Mouse (Mus musculus) hindlimb bud, embryonic 11.5 days (tissue): ENCODE data around the gene Gng8.

Experiments used
- DNase-seq: peaks from one replicate; pipeline ENCODE4 v3.0.0-alpha.2; 2012; ENCODE audit warnings: low read depth, low spot score; ENCODE audit errors: extremely low spot score

The Gng8 gene

DNA sequence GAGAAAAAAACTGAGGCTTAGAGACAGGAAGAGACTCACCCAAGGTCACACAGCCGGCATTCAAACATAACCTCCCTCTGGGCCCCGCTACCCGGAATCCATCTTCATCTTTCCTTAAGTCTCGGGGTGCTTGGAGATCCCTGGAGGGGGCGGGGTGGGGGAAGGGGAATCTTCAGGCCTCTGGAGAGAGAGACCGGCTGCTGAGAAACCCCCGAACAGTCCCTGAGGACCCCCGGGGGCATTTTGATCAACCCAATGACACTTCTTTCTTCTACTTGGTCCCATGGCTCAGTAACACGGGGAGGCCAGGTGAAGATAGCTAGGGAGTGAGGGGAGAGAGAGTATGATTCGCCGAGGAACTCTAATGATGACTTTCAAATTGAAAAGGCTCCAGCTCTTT is 15.6 kb upstream of the Gng8 start:
- DNase-seq: no peak

DNA sequence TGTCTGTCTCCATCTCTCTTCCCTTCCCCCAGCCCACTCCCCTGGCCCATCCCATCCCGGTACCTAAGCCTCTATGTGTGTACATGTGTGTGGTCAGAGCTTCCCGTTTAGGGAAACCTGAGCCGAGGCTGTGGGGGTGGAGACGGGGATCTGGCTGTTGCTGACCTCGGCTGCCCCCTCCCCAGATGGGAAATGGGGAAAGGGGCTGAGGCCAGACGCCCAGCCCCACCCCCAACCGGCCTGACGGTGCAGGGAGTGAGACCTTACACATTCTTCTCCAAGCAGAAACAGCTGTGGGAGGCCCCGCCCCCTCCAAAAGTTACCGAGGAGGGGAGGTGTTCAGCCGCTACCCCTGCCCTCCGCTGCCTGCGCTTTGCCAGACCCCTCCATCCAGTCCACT is 15.0 kb upstream of the Gng8 start:
- DNase-seq: peak; percentile 87

DNA sequence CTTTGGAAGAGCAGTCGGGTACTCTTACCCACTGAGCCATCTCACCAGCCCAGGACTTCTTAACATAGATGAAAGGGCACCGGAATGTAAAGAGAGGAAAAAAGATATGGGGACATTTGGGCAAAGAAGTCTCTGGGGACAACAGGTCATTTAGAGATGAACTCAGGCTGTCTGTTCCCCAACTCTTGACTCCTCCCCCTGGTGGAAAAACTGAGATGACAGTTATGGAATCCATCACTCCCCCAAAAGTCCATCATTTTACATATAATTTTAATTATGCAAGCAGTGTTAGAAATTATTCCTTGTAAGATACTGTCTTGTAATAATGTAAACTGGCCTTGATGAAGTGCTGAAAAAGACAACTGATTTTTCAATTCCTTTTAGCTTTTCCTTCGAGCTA is 13.9 kb upstream of the Gng8 start:
- DNase-seq: no peak

DNA sequence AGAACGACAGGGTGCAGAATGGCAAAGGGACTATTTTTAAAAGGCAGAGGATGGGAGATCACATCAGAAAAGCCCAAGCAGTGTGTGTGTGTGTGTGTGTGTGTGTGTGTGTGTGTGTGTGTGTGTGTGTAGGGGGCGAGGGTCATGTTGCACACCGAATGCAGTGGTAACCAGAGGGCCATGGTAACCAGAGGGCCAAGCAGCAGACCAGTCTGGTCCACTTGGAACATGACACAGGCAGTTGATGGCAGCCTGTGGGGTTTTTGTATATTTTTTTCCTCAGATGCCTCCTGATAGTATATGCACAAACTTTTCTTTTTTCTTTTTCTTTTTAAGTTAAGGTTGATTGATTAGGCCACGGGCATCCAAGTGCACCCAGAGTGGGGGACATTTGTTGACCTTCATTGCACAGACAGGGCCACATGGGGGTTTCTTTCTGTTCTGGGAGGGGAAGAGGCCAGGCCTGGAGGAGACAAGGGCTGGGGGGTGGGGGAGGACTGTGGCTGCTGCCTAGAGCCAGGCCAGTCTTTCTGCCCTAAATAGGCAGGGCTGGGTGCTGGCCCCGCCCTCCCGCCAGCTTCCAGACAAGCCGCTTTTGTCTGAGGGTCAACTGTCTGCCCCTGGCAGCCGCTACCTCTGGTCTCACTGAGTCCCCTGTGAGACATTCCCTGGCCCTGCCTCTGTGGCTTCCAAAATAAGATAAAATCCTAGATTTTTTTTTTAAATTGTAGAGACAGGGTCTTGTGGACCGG is 11.6 kb upstream of the Gng8 start:
- no peak for DNase-seq

DNA sequence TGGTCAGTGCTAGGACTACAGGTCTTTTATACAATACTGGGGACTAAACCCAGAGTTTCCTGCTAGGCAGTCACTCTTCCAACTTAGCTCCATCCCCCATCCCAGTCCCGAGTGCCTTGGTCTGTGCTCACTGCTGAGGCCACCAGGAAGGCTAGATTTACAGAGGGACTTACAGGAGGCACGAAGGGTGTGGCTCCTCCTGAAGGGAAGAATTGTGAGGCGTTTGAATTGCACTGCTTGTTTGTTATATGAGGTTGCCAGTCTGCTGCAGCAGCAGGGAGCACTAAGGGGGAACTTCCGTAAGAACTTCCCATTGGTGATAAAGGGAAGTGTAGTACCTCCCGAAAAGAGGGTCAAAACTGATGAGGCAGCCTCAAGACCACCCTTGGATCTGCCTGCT is 11.0 kb upstream of the Gng8 start:
- no peak for DNase-seq

DNA sequence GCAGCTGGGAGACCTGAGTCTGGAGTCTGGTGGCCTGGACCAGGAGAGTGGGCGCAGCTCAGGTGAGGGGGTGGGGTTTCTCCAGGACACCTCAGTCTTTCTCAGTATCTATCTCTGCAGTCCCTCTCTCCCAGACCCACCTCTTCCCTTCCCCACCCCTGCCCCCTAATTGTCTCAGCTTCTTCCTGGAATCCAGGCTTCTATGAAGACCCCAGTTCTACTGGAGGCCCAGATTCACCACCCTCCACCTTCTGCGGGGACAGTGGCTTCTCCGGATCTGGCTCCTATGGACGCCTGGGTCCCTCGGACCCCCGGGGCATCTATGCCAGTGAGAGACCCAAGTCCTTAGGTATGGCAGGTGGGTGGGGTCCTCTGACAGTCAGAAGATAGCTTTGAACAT is 8.4 kb upstream of the Gng8 start:
- no peak for DNase-seq

DNA sequence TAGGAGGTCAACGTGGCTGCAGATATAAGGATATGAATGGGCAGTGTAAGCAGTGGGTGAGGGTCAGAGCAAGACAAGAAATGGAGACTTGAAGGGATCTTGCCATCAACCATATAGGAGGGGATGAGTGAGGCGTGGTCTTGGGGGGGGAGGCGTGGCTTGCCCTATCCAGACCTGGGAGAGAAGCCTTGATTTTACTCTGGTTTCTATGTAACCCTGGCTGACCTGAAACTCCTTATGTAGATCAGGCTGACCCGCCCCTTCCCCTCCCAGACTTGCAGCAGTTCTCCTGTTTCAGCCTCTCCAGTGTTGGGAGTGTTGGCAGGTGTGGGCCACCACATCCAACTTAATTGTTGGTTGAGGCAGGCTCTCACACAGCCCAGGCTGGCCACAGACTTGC is 7.3 kb upstream of the Gng8 start:
- no peak for DNase-seq

DNA sequence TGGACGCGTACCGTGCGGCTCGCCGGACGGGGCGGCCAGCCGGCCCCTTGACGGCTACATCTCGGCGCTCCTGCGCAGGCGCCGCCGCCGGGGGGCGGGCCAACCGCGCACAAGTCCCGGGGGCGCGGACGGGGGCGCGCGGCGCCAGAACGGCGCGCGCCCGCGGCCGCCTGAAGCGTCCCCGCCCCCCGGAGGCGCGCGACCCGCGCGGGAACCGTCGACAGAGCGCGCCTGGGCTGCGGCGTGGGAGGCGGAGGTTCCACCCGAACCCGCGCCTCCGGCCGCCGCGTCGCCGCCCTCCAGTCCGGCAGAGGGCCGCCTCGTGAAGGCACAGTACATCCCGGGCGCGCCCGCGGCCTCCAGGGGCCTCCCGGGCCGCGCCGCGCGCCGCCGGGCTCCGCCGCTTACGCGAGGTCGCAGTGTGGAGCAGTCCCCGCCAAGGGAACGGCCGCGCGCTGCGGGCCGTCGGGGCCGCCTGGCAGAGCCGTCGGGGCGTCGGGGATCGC is 6.3 kb upstream of the Gng8 start:
- no peak for DNase-seq

DNA sequence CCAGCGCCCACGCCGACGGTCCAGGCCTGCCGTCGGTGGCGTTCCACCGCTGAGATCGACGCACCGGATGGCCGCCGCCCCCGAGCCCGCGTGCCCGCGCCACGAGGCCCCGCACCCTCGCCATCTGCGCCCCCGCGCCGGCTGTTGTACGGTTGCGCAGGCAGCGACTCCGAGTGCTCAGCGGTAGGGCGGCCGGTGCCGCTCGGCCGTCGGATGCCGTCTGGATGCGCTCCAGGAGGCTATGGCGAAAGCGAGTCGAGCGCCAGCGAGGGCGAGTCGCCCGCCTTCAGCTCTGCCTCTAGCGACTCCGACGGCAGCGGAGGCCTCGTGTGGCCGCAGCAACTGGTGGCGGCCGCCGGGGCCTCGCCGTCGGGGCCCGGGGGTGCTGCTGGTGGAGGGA is 5.7 kb upstream of the Gng8 start:
- DNase-seq: no peak

DNA sequence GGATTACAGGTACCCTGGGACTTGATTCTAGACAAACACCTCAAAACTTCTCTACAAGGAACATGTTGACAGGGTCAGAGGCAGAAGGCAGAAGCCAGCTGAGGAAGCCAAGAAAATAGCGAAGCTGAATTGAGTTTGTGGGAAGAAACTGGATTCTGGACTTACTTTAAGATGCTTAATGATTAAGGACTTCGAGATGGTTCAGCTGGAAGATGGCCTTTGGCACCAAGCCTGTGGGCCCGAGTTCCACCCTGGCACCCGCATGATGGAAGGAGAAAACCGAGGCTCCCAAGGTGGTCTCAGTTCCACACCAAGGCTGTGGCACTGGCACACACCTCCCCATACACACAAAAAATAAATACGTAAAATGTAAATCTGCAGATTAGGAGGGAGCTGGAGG is 1.1 kb upstream of the Gng8 start:
- DNase-seq: no peak

DNA sequence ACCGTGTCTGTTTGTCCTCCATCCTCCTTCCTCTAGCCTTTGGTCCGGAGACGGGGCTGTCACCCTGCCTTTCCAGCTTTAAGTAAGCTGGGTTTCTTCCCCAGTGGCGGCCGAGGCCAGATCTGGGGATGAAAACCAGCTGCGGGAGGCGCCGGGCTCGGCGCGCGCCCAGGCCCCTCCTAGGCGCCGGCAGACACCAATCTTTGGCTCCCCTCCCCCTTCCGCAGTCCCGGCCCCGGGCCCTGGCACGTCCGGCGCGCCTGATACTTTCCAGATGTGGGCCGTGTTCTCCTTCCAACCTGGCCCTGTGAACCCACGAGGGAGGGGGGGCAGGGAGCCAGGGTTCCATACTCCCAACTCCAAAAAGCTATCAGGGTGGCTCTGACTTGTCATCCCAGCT is 642 bp upstream of the Gng8 start:
- peak; percentile 85 for DNase-seq

DNA sequence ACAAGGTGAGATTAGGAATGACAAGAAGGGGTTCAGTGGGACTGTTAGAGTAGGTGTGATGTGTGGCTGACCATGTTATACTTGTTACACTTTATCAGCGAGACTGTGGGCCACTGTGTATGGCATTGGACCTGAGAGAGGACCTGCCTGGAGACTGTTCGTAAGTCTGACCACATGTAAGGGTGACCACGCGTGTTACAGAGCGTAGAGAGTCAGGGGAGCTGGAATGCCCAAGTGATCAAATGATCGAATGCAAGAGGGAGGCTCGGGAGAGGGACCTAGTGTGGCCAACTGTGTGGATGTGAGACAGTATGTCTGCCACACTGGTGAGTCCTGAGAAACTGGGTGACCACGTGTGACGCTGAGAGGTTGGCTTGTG is 755 bp downstream of the Gng8 start:
- DNase-seq: no peak

DNA sequence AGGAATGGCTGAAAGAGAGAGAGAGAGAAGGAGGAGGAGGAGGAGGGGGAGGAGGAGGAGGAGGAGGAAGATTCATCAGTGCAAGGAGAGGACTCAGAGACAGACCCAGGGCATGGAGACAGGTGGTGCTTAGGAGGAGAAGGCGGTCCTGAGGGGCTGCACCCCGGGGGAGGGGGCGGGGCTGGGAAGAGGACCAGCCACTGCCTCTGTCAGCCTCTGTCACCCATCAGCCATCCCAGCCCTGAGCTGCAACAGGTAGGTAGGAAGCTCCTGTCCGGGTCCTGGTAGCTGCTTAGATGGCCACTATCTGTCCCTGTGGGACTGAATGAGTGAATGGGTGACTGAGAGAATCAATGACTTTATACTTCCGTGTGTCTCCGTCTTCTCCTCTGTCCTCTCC is 2.0 kb downstream of the Gng8 start:
- no peak for DNase-seq

DNA sequence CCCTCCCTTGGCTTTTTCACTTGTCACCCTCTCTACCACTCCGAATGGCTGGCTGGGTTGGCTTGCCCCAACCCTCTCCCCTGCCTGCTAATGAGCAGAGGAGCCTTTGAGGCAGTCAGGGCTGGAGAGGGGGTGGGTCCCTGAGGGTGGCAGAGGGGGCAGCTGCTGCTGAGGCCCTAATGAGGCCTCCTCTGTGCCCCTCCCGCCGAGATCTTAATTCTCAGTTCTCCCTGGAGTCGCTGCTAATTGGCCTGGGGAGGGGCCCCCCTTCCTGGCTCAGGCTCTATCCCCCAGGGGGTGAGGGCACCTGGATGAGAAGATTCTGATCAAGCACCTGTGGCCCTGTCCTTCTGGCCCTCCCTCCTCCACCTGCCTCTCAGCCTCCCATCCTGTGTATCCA is 2.7 kb downstream of the Gng8 start:
- no peak for DNase-seq

DNA sequence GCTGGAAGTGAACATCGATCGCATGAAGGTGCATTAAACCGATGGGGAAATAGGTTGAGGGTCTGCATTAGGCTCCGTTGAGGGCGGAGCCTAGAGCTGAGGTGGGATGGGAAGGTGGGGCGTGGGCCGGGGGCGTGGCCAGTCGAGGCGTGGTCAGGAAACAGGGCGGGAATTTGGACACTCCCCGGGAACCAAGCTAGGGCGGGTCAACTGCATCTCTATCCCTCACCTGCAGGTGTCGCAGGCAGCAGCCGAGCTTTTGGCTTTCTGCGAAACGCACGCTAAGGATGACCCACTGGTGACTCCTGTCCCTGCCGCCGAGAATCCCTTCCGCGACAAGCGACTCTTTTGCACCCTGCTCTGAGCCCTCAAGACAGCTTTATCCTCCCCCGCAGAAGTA is 3.4 kb downstream of the Gng8 start:
- peak; percentile 68 for DNase-seq

DNA sequence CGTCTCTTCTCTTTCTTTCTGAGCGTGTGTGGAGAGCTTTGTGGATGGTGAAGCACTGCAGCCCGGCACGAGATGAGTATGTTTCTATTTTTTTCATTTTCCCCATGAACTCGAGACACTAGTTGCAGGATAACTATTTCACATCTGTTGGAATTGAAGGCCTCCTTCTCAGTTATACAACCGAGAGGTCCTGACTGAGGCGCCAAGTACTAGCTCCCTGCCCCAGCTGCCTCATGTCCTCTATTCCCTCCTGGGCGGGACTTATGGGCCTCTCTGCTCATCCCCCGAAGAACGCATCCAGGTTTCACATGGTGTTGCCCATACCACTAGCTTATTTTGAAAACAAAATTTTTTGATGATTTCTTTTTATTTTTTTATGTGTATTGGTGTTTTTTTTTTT is 3.9 kb downstream of the Gng8 start:
- DNase-seq: no peak

DNA sequence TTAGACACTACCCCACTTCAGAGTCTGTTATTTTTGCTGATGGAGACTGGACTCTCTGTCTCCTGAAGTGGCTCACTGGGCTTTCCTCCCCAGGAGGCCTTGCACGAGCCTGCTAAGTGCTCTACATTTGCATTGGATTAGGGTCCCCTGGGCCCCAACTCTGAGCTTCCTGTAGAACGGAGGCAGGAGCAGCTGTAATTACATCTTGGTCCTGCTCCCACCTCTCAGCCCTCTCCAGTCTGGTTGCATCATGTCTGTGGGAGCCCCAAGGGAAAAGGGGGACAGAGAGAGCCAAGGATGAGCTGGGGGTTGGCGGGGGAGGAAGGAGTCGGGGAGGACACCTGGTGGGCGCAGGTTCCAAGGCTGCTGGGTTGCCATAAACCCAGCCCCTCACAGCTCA is 8.9 kb downstream of the Gng8 start:
- no peak for DNase-seq

DNA sequence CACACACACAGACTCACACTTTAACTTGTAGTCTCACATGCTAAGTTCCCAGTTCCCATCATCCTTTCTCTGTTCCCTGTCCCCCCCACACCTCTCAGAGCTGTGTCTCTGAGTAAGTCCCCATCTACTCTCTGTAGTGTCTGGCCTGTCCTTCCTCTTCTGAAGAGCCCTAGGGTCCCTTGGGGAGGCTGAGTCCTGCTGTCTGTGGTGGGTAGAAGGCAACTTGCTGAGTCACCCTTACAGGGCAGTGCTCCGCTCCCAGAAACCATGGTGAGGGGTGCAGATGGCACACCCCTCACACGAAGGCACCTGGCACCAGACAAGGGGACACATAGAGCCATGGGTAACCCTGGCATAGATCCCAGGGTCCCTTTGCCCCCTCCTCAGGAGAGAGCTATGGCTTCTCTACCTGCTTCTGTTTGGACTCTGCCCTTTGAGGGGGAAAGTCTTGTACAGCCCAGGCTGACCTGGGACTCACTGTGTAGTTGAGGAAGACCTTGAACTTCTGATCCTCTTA is 11.9 kb downstream of the Gng8 start:
- no peak for DNase-seq

DNA sequence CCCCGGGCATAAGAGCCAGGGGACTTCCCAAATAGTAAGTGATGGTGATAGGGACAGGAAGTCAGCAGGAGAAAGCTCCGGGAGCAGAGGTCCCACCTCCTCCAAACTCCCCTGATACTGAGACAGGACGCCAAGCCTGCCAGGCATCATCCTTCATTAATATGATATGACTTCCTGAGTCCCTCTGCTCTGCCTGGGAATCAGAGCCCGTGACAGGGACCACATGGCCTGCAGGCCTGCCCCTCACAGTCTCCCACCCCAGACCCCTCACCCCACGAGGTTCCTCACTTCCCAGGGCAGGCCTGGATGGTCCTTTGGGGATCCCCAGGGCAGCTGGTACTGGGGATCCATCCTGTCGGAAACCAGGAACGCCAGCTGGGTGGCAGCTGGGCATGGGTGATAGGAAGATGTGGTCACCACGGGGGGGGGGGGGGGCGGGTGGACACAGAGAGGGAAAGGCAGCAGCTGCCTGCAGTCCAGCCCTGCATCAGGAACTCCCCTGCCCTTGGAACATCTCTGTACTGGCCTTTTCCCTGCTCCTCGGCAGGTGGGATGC is 12.6 kb downstream of the Gng8 start:
- no peak for DNase-seq

DNA sequence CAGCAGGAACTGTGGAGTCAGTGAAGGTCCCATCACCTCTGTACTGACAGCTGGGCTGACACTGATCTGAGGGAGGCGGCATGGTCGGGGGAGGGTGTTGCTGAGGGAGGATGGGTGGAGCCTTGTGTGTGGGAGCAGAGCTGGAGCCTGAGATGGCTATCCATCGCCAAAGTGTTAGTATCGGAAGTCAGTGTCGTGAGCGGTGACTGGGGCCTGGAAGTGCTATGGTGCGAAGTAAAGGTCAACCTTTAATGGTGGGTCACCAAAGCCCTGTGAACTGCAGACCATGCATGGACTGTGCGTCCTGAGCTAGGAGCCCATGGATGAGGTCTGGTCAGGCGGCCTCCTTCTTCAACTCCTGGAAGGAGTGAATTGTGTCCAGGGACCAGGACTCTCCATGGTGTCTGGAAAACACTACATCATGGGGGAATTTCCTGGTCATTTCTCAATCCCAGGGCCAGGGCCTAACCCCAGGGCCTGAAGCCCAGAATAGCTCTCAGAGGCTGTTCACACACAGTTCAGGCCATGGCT is 14.0 kb downstream of the Gng8 start:
- no peak for DNase-seq

DNA sequence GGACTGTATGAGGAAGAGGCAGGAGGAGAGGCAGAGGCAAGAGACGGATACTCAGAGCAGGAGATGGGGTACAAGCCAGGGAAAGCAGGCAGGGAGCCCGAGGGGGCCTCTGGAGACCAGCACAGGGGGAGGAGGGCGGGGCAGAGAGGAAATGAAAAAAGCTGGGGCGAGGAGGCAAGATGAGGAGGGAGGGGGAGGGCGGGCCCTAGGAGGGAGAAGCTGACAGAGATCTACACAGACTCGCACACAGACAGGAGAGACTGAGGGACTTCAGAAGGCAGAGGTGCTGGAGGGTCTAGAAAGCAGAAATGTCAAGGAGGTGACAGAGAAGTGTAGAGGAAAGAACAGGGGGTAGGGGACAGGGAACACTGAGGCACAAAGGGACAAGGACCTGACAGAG is 14.7 kb downstream of the Gng8 start, which contains the start of gene Ptgir:
Ptgir (plus strand) TSS at position 210 of the 400 bp plus-strand sequence.
- DNase-seq: no peak

DNA sequence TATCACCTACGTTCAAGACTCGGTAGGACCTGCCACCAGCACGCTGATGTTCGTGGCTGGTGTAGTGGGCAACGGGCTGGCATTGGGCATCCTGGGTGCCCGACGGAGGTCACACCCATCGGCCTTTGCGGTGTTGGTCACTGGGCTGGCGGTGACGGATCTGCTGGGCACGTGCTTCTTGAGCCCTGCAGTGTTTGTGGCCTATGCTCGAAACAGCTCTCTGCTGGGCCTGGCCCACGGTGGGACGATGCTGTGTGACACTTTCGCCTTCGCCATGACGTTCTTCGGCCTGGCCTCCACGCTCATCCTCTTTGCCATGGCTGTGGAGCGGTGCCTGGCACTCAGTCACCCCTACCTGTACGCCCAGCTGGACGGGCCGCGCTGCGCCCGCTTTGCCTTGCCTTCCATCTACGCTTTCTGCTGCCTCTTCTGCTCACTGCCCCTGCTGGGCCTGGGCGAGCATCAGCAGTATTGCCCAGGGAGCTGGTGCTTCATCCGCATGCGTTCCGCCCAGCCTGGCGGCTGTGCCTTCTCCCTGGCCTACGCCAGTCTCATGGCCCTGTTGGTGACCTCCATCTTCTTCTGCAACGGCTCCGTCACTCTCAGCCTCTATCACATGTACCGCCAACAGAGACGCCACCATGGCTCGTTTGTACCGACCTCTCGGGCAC is 15.4 kb downstream of the Gng8 start:
- DNase-seq: no peak
